Mouse (Mus musculus) regulatory T cell (primary cell): ENCODE measurements around the gene Sept11.

ENCODE experiments used
- in situ Hi-C: fragments of 300-600 bp; cut with MboI, MseI; formaldehyde crosslinking; loops from one replicate; pipeline ENCODE4 v1.15.1; 2025; ENCODE audit warnings: high pct_unique_total_duplicates

Gene Sept11

DNA sequence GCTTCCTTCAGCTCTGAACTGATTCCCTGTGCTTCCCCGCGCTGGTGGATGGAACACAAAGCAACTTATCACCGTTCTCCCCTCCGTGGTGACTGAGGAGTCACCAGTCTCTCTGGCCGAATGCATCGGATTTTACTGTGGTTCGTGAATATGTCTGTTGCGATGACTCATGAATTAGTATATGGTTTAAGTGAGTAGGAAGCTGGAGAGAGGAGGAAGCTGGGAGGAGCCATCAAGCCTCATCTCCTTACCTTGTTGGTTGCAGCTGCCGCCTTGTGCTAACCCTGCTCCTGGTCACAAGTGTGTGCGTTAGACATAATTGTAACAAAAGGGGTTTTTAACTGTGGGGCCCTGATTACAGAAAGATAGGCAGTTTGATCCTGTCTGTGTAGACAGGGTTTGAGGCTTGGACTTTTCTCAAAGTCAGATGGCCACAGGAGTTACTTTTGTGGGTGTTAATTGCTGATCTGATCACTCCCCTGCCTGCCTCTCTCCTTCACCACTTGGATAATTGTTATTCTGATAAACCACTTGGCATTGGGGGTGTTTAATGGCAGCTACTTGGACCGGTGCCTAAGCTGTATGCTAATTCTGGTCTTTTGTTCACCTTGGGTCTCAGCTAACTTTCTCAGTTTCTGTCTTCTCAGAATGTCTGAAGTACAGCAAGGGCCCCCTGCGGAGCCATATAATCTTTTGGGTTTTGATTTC is 33.1 kb downstream of the Sept11 start:
- in situ Hi-C loops = no loop called here

DNA sequence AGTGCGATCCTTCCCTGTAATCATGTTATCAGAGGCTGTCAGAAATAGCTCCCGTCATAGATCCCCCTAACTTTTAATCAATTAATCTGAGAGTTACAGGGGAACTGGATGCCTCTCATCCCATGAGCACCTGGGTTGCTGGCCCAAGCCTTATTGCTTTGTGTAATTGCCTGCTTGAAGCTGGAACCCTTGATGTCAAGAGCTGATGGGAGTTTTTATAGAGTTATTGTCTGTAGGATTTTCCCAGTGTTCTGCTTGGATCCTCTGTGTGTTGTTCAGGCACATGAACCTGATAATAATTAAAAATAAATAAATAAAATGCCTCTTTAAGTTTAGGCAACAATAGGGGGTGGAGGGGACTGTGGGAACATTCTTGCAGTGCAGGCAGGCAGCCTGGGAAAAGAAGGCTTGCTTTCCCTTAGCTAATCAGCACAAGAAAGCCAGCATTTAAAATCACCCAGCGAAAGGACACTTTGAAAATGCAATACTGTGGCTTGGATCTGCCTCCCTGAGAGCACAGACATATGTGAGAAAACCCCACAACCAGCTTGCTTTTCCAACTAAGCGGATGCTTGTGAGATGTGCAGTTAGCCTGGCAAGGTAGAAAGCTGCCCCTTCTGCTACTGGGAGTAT is 33.8 kb downstream of the Sept11 start:
- in situ Hi-C loops = no loop called here

DNA sequence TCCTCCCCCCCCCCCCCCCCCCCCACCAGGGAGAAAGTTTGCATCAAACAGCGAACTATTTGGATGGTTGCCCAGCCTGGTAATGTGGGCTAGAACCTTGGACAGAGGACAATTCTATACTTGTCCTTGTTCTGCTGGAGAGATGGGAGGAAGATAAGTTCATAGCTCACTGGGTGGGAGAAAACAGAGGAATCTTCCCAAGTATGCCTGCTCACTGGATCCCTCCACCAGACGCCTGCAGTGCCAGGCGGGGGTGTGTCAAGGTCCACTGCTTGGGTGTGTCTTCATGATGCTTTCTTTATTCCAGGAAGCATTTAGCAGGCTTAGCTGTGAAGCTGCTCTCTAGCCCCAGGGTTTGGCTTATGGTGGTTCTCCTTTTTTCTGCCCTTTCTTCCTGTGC is 34.5 kb downstream of the Sept11 start:
- in situ Hi-C loops = no loop called here

DNA sequence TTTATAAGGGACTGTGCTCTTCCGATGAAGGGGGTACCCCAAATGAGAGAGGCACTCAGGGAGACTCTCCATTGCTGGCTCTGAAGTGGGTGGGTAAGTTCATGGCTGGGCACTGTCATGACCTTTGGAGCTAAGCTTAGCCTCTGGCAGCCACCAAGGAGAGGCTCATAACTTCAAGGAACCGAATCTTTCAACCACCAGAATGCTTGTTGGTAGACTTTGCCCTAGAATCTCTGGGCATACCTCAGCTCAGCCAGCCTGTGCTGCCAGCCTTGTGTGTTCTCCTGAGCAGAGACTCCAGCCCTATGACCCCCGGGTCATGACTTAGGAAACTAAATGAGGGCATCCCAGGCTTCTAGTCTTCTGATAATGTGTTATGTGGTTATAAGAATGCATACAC is 35.5 kb downstream of the Sept11 start:
- in situ Hi-C loops = no loop called here

DNA sequence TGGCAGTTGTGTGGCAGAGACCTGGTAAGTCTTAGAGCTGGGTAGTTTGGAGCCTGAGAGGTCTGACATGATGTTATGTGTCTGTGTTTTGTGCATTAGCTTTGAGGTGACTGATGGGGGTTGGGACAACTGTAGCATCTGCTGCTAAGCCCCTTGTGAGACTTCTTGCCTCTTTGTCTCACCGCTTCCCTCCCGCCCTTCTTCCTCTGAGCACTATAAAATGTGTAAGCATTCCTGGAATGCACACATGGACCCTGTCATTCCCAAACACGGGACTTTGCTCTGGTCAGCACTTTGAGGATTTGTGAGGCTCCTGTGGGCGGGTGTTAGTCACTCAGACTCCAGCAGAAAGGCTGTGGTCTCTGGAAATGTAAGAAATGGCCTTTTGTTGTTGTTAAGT is 36.7 kb downstream of the Sept11 start:
- in situ Hi-C loops = no loop called here

DNA sequence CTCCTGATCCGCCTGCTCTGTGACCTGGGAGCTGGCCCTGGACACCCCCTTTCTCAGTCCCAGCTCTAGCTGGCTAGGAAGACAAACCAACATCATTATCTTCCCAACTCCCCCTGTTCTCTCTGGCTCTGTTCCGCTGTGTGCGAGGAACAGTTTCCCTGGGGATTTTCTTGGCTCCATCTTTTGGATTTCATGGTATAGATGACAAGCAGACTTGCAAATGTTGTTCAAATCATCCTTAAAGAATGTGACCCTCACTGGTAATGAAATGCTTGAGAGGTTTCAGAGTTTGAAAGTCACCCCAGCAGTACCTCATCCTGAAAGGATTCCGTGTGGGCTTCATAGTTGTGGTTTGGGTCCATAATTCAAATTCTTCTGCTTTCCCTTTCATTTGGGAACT is 38.2 kb downstream of the Sept11 start:
- in situ Hi-C loops = no loop called here

DNA sequence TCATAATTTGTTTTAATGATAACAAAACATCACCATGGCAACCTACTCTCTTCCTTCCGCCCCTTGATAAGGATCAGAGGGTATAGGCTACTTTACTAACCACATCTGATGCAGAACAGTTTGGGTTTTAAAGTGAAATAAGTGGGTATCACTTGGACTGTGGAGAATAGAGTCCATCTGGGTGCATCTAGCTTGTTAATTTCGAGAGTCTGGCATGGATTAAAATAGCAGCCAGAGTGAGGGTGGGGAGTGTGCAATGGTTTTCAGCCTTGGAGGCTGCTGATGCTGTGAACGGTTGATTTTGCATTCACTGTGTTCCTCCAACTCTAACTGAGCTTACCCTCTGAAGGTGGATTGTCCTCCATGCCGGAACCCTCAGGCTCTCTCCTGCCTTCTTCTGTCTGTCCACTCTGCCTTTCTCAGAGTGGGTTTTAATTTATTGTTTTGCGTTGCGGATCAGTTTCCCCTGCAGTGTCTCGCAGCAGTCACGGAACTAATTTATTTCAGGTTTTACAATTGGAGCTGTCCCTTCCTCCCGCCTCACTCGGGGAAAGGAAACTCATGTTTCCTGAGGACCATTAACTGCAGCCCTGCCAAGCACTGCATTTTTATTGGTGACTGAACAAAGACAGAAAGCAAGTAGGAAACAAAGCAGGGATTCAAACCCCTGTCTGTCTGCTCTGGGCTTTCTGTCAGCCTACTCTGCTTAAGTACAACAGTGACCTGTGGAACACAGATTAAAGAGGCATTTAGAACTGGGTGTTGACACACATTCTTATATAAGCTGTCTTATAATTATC is 40.4 kb downstream of the Sept11 start:
- in situ Hi-C loops = no loop called here

DNA sequence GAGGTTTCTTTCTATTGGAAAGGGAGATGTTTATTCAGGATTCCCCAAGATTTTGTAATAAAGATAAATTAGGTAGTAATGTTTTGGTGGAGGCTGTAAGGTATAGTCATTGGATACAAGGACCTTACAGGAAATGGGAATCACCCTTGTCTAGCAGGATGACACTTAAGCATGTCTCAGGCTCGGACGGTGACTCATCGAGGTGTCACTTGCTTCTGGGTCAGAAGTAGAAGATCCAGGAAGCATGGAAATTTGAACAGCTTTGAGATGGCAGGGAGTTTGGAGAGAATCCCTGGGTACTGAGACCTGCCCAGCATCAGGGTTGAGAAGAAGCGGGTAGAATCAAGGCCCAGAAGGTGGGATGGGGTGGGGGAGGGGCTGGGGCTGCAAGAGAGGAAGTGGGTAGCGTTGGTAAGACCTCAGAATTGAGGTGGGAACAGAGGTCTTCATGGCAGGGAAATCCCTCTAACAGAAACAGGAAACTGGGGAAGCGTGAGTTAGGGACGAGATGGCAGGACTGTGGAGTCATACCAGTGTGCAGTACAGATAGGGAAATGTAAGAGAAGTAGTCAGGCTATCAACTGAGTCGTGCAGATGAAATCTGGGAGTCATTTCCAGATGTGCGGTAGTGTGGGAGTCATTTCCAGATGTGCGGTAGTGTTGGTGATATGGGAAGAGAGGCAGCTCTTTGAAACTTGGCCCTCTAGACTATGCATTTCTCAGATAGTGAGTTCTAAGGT is 42.3 kb downstream of the Sept11 start:
- in situ Hi-C loops = loop anchor here (5.0 kb wide), 1 partner anchor 33 kb away; no protein-coding TSS in a partner anchor

DNA sequence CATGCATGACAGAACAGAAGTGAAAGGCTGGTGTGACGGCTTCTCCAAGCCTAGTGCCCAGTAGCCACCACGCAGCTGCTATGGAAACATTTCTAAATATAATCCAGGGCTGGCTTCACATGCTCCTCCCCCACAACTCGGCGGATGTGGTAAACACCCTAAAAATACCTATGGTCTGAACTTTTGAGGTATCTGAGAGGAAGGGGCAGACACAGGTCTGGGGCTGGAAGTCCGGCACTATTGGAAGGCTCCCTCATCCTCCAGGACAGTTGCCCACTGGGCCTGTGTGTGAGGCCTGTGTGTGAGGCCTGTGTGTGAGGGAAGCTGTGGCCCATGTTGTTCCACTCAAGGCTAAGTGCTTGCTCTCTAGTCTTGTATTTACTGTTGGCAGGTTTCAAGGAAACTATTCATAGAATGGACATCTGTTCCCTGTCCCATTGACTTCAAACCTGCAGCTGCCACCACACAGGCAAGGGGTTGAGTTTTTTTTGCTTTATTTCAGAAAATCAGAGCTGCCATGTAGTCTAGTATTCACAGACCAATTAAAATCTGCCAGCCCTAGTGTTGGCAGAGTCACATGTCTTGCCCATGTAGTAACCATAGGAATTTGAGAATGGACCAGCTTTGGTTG is 43.8 kb downstream of the Sept11 start:
- in situ Hi-C loops = loop anchor here (5.0 kb wide), 1 partner anchor 35 kb away; no protein-coding TSS in a partner anchor

DNA sequence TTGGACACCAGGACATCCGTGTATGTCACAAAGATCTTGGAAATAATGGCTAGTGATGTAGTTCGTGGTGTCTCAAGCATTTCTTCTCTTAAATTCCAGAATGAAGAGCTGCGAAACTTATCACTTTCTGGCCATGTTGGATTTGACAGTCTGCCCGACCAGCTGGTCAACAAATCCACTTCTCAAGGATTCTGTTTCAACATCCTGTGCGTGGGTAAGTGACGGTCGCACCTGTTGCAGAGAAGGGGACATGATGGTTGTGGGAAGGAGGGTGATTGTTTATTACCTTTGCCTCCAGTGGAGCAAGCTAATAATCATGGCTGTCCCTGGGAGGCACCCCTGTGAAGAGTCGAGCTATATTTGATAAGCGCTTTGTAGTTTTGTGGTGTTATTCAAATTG is 46.1 kb downstream of the Sept11 start:
- in situ Hi-C loops = loop anchor here (5.0 kb wide), 1 partner anchor 37 kb away; no protein-coding TSS in a partner anchor

DNA sequence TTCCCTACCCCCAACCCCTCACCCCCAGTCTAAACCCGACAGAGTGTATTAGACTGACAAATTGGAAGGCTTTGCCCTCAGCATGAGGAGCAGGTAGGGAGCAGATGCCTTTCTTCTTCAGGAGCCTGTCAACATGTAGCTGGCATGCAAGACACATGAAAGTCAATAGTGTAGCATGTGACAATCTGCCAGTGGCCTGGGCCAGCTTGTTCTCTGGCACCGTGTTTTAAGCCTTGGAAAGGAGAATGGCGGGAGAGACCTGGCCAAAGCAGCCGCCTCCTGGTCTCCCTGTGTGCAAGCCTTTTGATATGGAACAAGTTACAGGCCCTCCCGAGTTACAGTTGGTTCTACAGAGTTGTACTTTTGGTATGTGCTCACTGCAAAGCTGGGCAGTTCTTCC is 47.5 kb downstream of the Sept11 start:
- in situ Hi-C loops = no loop called here

DNA sequence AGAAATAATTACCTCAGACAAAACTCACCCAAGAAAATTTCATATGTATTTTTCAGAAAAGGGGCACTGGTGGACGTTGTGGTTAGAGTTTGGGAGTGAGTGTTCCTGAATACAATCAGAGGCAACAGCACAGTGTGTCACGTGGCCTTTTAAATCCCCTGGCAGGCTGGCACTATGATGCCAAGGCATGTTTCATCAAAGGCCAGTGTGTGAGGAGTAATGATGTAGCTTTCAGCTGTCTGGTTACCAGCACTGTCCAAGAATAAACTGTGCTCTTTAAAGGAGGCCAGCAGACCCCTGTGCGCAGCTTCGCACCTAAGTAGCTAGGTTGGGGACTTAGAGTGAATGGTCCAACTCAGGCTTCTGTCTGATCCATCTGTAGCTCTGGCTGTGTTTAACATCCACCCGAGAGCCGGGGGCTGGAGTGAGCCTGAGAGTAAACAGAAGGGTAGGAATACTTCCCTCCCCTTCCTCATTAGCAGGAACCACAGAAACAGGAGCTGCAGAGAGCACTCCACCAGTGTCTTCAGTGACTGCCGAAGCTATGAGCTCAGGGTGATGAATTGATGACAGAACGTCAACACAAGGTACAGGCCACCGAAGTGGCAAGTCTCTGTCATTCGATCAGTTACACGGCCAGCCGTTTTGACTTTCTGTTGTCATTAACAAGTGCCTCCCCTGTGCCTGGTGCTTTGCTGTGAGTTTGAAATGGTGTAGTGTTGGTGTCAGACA is 50.3 kb downstream of the Sept11 start:
- in situ Hi-C loops = no loop called here

DNA sequence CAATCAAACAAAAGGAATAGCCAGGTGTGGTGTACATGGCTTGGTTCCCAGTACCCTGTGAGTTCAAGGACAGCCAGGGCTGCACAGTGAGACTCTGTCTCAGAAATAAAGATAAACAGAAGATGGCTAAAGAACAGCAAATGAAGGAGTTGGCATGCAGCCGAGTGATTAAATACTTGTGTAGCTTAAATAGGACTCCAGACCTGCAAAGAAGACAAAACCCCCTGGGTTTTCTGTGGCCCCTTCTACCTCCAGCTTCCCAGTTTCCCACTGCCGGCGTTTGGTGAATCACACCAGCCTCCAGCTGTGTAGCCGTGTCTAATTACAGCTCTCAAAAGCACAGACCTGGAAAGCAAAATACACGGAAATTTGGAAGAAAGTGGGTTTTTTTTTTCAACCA is 51.6 kb downstream of the Sept11 start:
- in situ Hi-C loops = no loop called here

DNA sequence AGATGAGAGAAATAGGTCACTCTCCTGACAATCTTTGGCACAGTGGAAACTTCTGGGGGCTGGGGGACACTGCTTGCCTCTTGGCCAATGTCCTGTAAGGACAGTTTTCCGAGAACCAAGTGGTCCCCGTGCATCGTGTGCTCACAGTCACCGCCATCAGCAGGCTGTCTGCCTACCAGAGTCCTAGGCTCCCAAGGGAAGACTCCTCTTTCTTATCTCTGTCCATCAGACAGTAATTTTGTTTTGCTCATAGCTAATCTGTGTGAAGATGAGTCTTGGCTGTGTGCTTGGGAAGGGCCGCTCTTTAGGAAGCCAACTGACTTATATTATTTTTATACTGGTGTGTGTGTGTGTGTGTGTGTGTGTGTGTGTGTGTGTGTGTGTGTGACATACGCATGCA is 52.3 kb downstream of the Sept11 start:
- in situ Hi-C loops = no loop called here

DNA sequence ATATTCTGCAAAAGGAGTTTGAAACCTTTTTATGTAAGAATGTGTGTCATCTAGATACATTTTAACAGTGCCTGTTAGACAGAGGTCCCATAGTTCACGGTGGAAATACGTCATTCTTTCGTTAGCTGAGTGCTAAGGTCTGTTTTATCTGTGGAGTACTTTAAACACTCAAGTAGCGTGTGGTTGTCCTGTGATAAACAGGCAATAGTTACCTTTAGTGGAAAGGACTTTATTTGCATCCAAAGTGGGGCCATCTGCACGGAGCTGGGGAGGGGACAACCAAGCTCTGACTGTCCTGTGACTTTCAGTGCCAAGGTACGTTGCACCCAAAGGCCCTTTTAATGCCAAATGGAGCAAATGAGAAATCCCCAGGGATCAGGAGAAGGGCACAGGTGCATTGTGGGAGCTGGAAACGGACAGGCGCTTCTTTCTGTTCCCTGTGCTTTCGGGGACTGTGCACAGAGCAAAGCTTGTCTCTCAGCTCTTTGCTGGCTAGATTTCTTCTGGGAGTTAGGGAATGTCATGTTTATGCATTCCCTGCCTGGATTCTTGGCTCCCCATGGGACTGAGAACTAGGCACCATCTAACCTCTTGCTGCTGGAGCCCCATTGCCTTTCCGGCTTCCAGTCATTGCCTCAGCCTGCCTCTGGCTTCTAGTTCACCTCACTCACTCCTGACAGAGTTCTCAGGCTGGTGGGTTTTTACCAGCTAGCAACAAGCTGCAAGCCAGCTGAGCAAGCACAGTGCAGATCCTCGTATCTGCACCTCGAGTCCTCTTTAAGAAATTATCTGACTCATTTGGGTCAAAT is 56.9 kb downstream of the Sept11 start:
- in situ Hi-C loops = no loop called here

DNA sequence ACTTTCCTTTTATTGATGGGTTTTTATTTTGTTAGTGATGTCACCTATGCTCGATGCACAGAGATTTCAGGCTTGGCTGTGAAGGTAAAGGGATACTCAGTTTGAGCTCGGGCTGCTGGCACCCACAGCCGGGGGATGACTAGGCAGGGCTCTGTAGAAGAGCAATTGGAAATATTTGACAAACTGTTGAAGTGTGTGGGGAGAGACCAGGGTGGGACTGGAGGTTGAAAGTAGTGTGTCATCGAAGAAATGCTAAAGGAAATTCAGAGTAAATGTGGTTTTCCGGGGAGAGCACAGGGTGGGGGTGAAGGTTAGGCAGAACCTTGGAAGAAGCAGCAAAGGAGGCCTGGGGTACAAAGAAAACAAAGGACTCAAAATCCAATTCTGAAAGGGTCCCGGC is 58.7 kb downstream of the Sept11 start:
- in situ Hi-C loops = no loop called here

DNA sequence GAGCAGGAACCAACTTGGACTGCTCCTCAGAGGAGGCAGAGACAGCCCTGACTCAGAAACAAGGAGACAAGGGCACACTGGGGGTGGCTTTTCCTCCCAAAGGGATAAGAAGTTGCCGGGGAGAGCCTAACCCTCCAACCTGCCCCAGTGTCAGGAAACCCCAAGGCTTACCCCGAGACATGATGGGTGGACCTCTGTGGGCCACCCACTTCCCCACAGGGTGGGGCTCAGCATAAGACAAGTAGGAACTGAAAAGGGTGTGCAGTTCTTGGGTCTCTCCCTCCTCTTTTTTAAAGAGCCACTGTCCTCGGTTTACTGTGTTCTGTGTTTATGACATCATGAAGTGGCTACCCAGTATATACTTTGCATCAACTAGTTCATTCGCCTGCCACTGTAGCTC is 59.2 kb downstream of the Sept11 start:
- in situ Hi-C loops = no loop called here

DNA sequence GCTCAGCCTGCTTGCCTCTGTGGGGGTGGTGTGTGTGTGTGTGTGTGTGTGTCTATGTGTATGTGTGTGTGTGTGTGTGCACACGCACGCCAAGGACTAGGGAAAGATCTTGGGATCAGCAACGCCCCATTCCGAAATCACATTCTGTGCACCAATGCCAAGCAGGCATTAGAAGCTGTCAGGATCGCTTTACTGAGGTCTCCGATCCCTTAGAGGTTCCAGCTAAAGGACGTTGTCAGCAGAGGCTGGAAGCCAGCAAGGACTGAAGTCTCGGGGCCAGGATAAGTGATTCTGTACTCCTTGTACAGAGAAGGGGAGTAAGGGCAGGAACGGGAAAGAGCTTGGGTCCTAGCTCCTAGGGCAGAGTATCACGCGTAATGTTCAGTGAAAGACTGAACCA is 61.2 kb downstream of the Sept11 start:
- in situ Hi-C loops = no loop called here

DNA sequence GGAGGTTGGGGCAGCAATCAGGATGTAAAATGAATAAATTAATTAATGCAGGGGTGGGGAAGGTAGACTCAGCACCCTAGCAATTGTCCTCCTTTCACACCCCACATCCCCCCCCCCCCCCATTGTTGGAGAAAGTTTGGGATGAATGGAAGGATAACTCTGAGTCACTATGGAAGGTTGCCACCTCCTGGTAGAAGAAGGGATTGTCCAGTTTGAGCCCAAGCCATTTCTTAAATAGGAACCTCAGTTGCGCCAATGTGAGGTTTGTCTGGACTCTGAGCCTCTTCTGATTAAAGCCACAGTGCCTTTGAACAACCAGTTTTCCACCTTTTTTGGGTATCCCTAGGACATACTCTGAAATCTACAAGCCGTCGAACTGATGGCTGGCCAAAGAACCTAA is 70.3 kb downstream of the Sept11 start:
- in situ Hi-C loops = loop anchor here (10.0 kb wide), 1 partner anchor 179 kb away; no protein-coding TSS in a partner anchor
